Mouse (Mus musculus) forebrain, embryonic 13.5 days (tissue): Measurements from ENCODE around the gene Vmn2r40. TPM values are rescaled to one million over a fixed set of nuclear protein-coding genes. Genes with fewer than 3 reads are reported as not detected.
"Not testable (repeated sequence)": the region's sequence is repeated elsewhere in the genome, so short reads cannot be mapped to it uniquely, and the experiment has no call there.

Source experiments
- ATAC-seq: fragments of 200-750 bp; cut with Nextera tagmentation; 2 replicates; pipeline ENCODE4 v1.8.0; 2017
- H3K27ac ChIP-seq: fragments of 300-500 bp; sonication (generic); 2 replicates; pipeline ENCODE4 v1.5.1; 2015; ENCODE audit warnings: inconsistent platforms, mild to moderate bottlenecking, moderate library complexity
- H3K27me3 ChIP-seq: fragments of 300-500 bp; sonication (generic); 2 replicates; pipeline ENCODE4 v1.6.1; 2015; ENCODE audit warnings: mild to moderate bottlenecking, inconsistent platforms
- H3K36me3 ChIP-seq: fragments of 300-500 bp; sonication (generic); 2 replicates; pipeline ENCODE4 v1.6.1; 2015; ENCODE audit warnings: mild to moderate bottlenecking, inconsistent platforms; ENCODE audit not compliant: poor library complexity, severe bottlenecking
- H3K4me1 ChIP-seq: fragments of 300-500 bp; sonication (generic); 2 replicates; pipeline ENCODE4 v1.6.1; 2015; ENCODE audit warnings: inconsistent platforms
- H3K4me2 ChIP-seq: fragments of 300-500 bp; sonication (generic); 2 replicates; pipeline ENCODE4 v1.6.1; 2015; ENCODE audit warnings: inconsistent platforms, mild to moderate bottlenecking, moderate library complexity
- H3K4me3 ChIP-seq: fragments of 300-500 bp; sonication (generic); 2 replicates; pipeline ENCODE4 v1.5.1; 2015; ENCODE audit warnings: mild to moderate bottlenecking, inconsistent platforms
- H3K9ac ChIP-seq: fragments of 300-500 bp; sonication (generic); 2 replicates; pipeline ENCODE4 v1.6.1; 2015; ENCODE audit warnings: mild to moderate bottlenecking, inconsistent platforms
- H3K9me3 ChIP-seq: fragments of 300-500 bp; sonication (generic); replicated peaks from 2 replicates; pipeline ENCODE4 v1.6.1; 2016; ENCODE audit warnings: inconsistent platforms
- WGBS: fragments of 180-500 bp; shearing (Covaris S2); methylation state at CpG from one replicate; pipeline ENCODE4 v1.1.7; 2015; 5-methylcytosine and 5-hydroxymethylcytosine counted together
- polyA plus RNA-seq: library from polyadenylated mRNA; unstranded; fragments of >200 nt; fragmentation: Nextera tagmentation; extraction: Ambion mirVana; gene quantifications from 2 replicates; pipeline ENCODE4 v1.2.1, GENCODE M21; 2015

The Vmn2r40 gene
- not detected in 2 replicates for polyA plus RNA-seq

DNA sequence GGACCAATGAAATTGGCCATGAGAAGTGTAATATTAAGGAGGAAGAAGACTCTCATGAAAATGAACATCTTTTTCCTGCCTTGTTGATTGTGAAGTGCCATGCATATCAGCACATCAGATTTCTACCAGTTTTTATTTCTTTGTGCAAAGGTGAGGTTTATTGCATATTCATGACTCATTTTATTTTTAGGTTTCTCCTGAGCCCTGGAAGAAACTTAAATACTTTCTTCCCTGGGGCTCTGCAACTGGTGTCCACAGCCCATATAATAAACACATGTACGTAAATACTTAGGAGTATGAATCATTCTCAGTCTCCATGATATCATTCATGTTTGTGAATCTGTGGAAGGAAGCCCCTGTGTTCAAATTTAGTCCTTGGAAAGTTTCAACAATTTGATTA is at the start of gene Vmn2r40:
Gene Vmn2r40, minus strand, starts transcription at position 101 of the 400 bp plus-strand sequence.
- not testable (repeated sequence) for H3K4me3 ChIP-seq, H3K9me3 ChIP-seq, H3K9ac ChIP-seq, H3K4me2 ChIP-seq, H3K36me3 ChIP-seq, ATAC-seq, H3K4me1 ChIP-seq, H3K27ac ChIP-seq, H3K27me3 ChIP-seq
- WGBS, result no CpG with 5 or more reads among the region's 1 CpGs

Other genes with a start within 250 kb of the Vmn2r40 start
- gene Vmn2r39, start 99.4 kb upstream of the Vmn2r40 start, polyA plus RNA-seq, result not detected in 2 replicates
- not detected in 2 replicates for gene Vmn2r38, start 166.4 kb upstream of the Vmn2r40 start, polyA plus RNA-seq